Mouse (Mus musculus): ENCODE results near the gene Icam1.
A peak's percentile ranks its signal among the peaks of the same experiment; 100 is the strongest.
"Not testable (repeated sequence)": the region's sequence is repeated elsewhere in the genome, so short reads cannot be mapped to it uniquely, and the experiment has no call there.

The Icam1 gene

GRCm38 (mm10) chr9:21022726-21023125, 6.9 kb downstream of the Icam1 start:
- DNase-seq (ENCODE audit: low spot score), result no peak

DNA sequence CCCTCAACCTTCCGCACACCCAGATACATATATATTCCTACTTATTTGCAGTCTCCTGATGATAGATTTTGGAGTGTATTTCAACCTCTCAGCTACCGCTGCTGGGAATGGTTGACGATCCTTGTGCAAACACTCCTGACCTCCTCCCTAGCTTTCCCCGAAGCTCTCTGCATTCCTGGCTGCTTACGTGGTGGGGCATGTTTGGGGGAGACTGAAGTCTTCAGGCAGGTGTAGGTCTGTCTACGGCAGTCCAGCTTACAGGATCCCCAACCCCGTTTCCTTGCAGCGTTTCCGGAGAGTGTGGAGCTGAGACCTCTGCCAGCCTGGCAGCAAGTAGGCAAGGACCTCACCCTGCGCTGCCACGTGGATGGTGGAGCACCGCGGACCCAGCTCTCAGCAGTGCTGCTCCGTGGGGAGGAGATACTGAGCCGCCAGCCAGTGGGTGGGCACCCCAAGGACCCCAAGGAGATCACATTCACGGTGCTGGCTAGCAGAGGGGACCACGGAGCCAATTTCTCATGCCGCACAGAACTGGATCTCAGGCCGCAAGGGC, 9.5 kb downstream of the Icam1 start:
- no peak for DNase-seq (ENCODE audit: low spot score)

DNA sequence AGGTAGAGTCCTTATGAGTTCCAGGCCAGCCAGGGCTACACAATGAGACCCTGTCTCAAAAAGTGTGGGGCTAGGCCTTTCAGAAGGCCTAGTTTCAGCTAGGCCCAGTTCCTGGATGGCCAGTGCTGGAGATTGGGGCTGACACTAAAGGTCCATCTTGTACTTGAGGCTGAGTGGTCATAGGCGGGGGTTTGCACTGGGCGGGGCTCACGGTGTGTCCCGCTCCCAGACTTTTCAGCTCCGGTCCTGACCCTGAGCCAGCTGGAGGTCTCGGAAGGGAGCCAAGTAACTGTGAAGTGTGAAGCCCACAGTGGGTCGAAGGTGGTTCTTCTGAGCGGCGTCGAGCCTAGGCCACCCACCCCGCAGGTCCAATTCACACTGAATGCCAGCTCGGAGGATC, 11.1 kb downstream of the Icam1 start:
- DNase-seq (ENCODE audit: low spot score), result no peak

DNA sequence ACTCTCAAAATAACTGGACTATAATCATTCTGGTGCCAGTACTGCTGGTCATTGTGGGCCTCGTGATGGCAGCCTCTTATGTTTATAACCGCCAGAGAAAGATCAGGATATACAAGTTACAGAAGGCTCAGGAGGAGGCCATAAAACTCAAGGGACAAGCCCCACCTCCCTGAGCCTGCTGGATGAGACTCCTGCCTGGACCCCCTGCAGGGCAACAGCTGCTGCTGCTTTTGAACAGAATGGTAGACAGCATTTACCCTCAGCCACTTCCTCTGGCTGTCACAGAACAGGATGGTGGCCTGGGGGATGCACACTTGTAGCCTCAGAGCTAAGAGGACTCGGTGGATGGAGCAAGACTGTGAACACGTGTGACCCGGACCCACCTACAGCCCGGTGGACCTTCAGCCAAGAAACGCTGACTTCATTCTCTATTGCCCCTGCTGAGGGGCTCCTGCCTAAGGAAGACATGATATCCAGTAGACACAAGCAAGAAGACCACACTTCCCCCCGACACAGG, 12.0 kb downstream of the Icam1 start:
- DNase-seq (ENCODE audit: low spot score), result no peak

- DNase-seq (ENCODE audit: low spot score), result no peak
Measured at GRCm38 (mm10) chr9:21028560-21029110, 12.8 kb downstream of the Icam1 start.

DNA sequence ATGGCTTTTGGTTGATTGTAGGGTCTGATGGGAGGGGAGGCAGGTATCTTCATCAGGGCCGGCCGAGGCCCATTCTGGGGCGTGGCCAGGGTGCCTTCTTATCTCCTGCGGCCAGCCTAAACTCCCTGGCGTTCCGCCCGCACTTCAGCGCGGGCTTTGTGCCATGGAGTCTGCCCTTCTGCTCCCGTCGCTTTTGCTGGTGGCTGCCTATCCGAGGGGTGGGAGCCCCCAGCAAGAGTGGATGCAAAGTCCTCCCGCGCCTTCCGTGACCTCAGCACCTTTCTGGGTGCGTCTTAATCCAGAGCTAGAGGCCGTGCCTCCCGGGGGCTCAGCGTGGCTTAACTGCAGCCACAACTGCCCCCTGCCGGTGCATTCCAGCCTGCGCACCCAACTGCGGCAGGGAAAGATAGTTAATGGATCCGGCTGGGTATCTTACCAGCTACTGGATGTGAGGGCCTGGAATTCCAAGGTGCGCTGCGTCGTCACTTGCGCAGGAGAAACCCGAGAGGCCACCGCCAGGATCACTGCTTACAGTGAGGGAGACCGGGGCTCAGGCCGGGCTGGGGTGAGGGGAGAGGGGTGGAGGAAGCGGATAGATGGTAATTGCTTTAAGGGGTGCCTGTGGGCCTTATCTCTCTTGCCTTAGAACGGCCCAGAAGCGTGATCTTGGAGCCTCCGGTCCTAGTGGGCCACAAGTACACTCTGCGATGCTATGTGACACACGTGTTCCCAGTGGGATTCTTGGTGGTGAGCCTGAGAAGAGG, 13.7 kb downstream of the Icam1 start, which contains the start of gene Icam4:
Gene Icam4, plus strand, starts transcription at position 83 of the 764 bp plus-strand sequence.
- DNase-seq (ENCODE audit: low spot score), result no peak

GRCm38 (mm10) chr9:21030055-21030600, 14.3 kb downstream of the Icam1 start:
- DNase-seq (ENCODE audit: low spot score), result no peak

DNA sequence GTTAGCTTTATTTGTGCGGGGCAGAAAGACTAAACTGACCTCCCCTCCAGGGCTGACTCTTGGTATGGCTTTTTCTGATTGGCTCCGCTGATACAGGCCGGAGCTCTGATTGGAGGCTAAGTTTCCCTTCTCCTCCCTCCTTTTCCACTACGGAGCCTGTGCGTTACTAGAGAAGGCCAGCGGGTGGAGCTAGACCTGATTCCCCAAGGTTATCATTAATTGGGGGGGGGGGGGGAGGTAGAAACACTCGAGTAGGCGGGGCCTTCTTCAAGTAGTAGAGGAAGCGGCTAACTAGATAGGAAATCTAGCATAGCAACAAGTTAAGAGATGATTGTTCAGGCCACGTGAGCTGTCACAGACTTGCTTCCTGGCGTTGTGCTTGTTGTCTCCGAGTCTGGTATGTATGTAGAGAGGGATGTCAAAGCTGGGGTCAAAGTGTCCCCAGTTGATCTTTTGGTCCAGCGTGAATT, 15.0 kb downstream of the Icam1 start:
- peak; percentile 78 for DNase-seq (ENCODE audit: low spot score)

- no peak for DNase-seq (ENCODE audit: low spot score)
Measured at GRCm38 (mm10) chr9:21031251-21031895, 15.6 kb downstream of the Icam1 start.

- no peak for DNase-seq (ENCODE audit: low spot score)
Measured at GRCm38 (mm10) chr9:21031896-21032351, 16.1 kb downstream of the Icam1 start, which contains the start of gene Icam5. Gene Icam5, plus strand, starts transcription at chr9:21032073.

GRCm38 (mm10) chr9:21032491-21032890, 16.7 kb downstream of the Icam1 start:
- no peak for DNase-seq (ENCODE audit: low spot score)

GRCm38 (mm10) chr9:21033136-21033535, 17.4 kb downstream of the Icam1 start:
- no peak for DNase-seq (ENCODE audit: low spot score)

DNA sequence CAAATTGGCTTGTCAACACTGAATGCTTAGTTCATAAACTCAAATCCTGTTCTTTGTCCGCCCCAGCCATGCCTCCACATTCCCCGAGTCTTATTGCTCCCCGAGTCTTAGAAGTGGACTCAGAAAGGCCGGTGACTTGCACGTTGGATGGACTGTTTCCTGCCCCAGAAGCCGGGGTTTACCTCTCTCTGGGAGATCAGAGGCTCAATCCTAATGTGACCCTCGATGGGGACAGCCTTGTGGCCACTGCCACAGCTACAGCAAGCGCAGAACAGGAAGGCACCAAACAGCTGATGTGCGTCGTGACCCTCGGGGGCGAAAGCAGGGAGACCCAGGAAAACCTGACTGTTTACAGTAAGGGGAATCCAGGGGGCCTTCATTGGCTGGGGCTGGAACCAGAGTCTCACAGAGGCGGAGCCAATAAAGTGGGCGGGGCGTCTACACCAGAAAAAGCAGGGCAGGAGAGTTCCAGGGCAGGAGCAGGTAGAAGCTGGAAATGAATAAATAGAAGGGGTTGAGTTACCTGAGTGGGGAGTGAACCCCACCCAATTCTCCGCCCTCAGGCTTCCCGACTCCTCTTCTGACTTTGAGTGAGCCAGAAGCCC, 18.8 kb downstream of the Icam1 start:
- DNase-seq (ENCODE audit: low spot score), result no peak

GRCm38 (mm10) chr9:21035586-21035985, 19.8 kb downstream of the Icam1 start:
- no peak for DNase-seq (ENCODE audit: low spot score)

GRCm38 (mm10) chr9:21036161-21036560, 20.4 kb downstream of the Icam1 start:
- DNase-seq (ENCODE audit: low spot score), result no peak

GRCm38 (mm10) chr9:21036666-21037065, 20.9 kb downstream of the Icam1 start:
- no peak for DNase-seq (ENCODE audit: low spot score)

- no peak for DNase-seq (ENCODE audit: low spot score)
Measured at GRCm38 (mm10) chr9:21037481-21037891, 21.7 kb downstream of the Icam1 start.

- DNase-seq (ENCODE audit: low spot score), result no peak
Measured at GRCm38 (mm10) chr9:21039779-21040178, 24.0 kb downstream of the Icam1 start.

GRCm38 (mm10) chr9:21041308-21041707, 25.5 kb downstream of the Icam1 start:
- DNase-seq (ENCODE audit: low spot score), result no peak

DNA sequence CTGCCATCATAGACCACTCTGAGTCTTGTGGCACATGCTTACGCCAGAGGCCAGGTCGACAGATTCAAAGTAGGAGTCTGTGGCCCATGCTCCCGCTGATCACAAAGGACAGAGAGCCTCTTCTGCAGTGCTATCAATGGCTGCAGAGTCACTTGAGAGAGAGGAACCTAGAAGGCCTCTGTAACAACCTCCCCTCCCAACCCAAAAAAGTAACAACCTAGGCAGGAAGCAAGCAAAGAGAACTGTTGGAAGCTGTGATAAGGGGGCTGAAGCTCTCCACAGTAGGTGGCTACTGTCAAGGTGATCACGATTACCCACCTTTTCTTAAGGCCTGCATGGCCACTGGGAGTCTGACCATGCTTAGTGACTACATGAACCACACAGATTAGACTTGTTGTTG, 27.8 kb downstream of the Icam1 start:
- DNase-seq (ENCODE audit: low spot score), result no peak

DNA sequence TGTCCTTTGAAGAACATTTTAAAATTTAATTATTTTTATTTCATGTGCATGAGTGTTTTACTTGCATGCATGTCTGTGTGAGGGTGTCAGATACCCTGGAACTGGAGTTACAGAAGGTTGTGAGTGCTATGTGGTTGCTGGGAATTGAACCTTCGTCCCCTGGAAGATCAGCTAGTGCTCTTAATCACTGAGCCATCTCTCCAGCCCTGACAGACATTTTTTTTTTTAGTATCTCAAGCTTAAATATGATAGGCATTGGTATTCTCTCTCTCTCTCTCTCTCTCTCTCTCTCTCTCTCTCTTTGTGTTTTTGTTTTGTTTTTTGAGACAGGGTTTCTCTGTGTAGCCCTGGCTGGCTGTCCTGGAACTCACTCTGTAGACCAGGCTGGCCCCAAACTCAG, 29.0 kb downstream of the Icam1 start:
- DNase-seq (ENCODE audit: low spot score), result not testable (repeated sequence)

DNA sequence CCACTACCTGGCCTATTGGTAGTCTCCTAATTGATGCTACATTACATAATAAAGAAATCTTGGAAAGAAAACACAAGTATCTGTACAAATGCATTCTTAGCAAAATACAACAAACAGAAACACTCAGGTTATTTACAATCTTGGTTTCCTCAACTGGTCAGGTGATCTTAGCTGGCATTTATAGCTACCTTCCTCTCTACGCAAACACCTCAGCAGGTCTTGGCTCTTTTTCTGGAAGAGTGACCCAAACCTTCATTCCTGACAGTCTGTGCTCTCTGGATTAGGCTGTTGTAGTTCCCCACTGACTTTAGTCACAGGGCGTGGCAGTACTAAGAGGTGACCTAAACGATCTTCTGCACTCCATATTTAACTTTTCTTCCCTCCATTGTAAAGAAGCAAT, 29.4 kb downstream of the Icam1 start:
- no peak for DNase-seq (ENCODE audit: low spot score)
